Mouse (Mus musculus) erythroblast, embryonic 14.5 days (primary cell): ENCODE measurements around the gene Fcna.

Source experiments
- GATA1 ChIP-seq: IDR thresholded peaks from 2 replicates; pipeline ENCODE4 v1.6.1; 2012; ENCODE audit warnings: low read length, inconsistent platforms, mixed read lengths
- TAL1 ChIP-seq: IDR thresholded peaks from 3 replicates; pipeline ENCODE4 v1.6.1; 2012; ENCODE audit warnings: low read length, inconsistent platforms, mixed read lengths

GRCm38 (mm10) chr2:25616398-25616797, 11.4 kb downstream of the Fcna start:
- TF ChIP-seq GATA1 (no peak), TAL1 (no peak)
